Mouse (Mus musculus) ES-E14 (cell line): ENCODE measurements around the gene Tbr1. TPM values are rescaled to one million over a fixed set of nuclear protein-coding genes. Genes with fewer than 3 reads are reported as not detected.

Experiments used
- DNase-seq: peaks from one replicate; pipeline ENCODE4 v3.0.0-alpha.2; 2013; ENCODE audit warnings: low read depth, low spot score
- H3K27ac ChIP-seq: 2 replicates; pipeline ENCODE4 v1.5.1; 2012; ENCODE audit warnings: low read depth, mild to moderate bottlenecking, low read length, moderate library complexity, mixed read lengths; ENCODE audit not compliant: poor library complexity, insufficient read depth, severe bottlenecking
- H3K36me3 ChIP-seq: 2 replicates; pipeline ENCODE4 v1.6.1; 2012; ENCODE audit warnings: mild to moderate bottlenecking, low read length, moderate library complexity, mixed read lengths; ENCODE audit not compliant: control insufficient read depth, poor library complexity, insufficient read depth, severe bottlenecking
- H3K4me1 ChIP-seq, 2 experiments: fragments of 150-350 bp in 1 of 2; sonication (generic) in 1 of 2; 2 replicates each; pipeline ENCODE4 v1.6.1; 2012; ENCODE audit warnings: low read length in 2 of 2, mild to moderate bottlenecking in 1 of 2, mixed read lengths in 1 of 2; ENCODE audit not compliant: control insufficient read depth in 2 of 2, insufficient read depth in 2 of 2, poor library complexity in 1 of 2
- H3K4me3 ChIP-seq, 2 experiments: fragments of 150-350 bp in 1 of 2; sonication (generic) in 1 of 2; 2 replicates each; pipeline ENCODE4 v1.5.1; 2012; ENCODE audit warnings: low read length in 2 of 2, low read depth in 1 of 2, mild to moderate bottlenecking in 1 of 2, mixed read lengths in 1 of 2; ENCODE audit not compliant: insufficient read depth in 1 of 2, poor library complexity in 1 of 2, severe bottlenecking in 1 of 2
- H3K9ac ChIP-seq: 2 replicates; pipeline ENCODE4 v1.6.1; 2012; ENCODE audit warnings: low read depth, mild to moderate bottlenecking, low read length, mixed read lengths; ENCODE audit not compliant: poor library complexity, insufficient read depth, severe bottlenecking
- H3K9me3 ChIP-seq: fragments of 150-350 bp; sonication (generic); 2 replicates; pipeline ENCODE4 v1.6.1; 2012; ENCODE audit warnings: low read depth, mild to moderate bottlenecking, low read length; ENCODE audit not compliant: control insufficient read depth, insufficient read depth
- CHD2 ChIP-seq: IDR thresholded peaks from 2 replicates; pipeline ENCODE4 v1.6.1; 2014; ENCODE audit warnings: mild to moderate bottlenecking, low read depth, low read length, inconsistent platforms
- HCFC1 ChIP-seq: IDR thresholded peaks from 2 replicates; pipeline ENCODE4 v1.6.1; 2012; ENCODE audit warnings: low read length, inconsistent platforms, borderline replicate concordance; ENCODE audit not compliant: insufficient read depth
- MAFK ChIP-seq: IDR thresholded peaks from 2 replicates; pipeline ENCODE4 v1.6.1; 2014; ENCODE audit warnings: mild to moderate bottlenecking, low read depth, low read length, inconsistent platforms; ENCODE audit not compliant: insufficient read depth
- ZC3H11A ChIP-seq: IDR thresholded peaks from 2 replicates; pipeline ENCODE4 v1.6.1; 2012; ENCODE audit warnings: low read depth, mild to moderate bottlenecking, inconsistent platforms, low read length, borderline replicate concordance
- ZNF384 ChIP-seq: IDR thresholded peaks from 2 replicates; pipeline ENCODE4 v1.6.1; 2012; ENCODE audit warnings: low read depth, low read length, inconsistent platforms
- in situ Hi-C, 2 experiments: fragments of 600-800 bp; cut with MboI; formaldehyde crosslinking; loops; one replicate each; pipeline ENCODE4 v1.15.1; 2025; ENCODE audit warnings: low sequenced_read_pairs in 2 of 2, inconsistent platforms in 1 of 2; ENCODE audit not compliant: unreplicated experiment in 2 of 2
- total RNA-seq: library from RNA; depleted of rRNA; stranded (reverse); fragments of 300-350 nt; gene quantifications from 2 replicates; pipeline ENCODE4 v1.2.3, GENCODE M21; 2012

Tbr1 gene
- total RNA-seq, 1 experiment, result 0.80 TPM

DNA sequence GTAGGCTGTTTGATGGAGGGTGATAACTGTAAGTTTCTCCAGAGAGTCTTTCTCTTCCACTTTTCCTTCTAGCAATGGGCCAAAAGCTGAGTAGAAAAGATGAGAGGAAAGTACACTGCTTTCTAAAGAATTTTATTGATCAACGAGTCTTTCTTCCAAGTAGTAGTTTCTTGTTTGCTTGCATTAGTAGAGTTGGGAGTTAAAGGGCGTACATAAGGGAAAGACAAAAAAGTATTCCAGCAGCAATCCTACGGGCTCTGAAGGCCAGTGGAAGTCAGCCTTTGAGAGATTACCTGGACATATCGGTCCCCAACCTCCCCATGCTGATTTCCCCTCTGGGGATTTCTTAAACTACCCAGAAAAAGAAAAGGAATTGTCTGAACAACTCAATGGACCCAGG, 8.0 kb downstream of the Tbr1 start:
- TF ChIP-seq ZNF384 (no peak), MAFK (no peak), CHD2 (no peak), ZC3H11A (no peak), HCFC1 (no peak)
- H3K36me3 ChIP-seq, result no peaks in the 10 kb centered on the region
- no peak for DNase-seq
- no peaks in the 10 kb centered on the region for H3K4me1 ChIP-seq
- no peak overlapping the region for H3K9ac ChIP-seq
- no peaks in the 10 kb centered on the region for H3K9me3 ChIP-seq
- no peak overlapping the region for H3K4me3 ChIP-seq
- H3K27ac ChIP-seq, result no peak overlapping the region
- in situ Hi-C loops, result no loop called here

DNA sequence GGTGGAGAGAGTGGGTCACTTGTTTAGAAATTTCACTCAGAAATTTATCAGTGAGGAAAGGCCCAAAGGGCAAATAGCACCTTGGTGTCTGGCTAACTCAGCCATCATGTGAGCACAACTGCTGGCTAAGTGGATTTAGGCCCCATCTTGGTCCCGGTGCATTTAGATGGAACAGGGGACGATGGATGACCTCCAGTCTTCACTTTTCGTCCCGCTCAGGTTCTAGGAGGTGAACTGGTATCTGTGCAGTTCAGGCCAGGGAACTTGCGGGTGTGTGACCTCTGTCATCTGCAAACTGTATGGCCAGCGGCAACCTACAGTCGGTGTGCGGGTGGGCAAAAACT, 8.4 kb downstream of the Tbr1 start:
- Histone ChIP-seq H3K27ac (no peak overlapping the region), H3K4me1 (no peaks in the 10 kb centered on the region), H3K36me3 (no peaks in the 10 kb centered on the region), H3K9me3 (no peaks in the 10 kb centered on the region), H3K9ac (no peak overlapping the region), H3K4me3 (peak overlapping the region; percentile 19 to 49; a peak in 3 of 4 replicates)
- in situ Hi-C loops, result no loop called here
- no peak for DNase-seq
- TF ChIP-seq MAFK (no peak), ZC3H11A (no peak), CHD2 (no peak)

DNA sequence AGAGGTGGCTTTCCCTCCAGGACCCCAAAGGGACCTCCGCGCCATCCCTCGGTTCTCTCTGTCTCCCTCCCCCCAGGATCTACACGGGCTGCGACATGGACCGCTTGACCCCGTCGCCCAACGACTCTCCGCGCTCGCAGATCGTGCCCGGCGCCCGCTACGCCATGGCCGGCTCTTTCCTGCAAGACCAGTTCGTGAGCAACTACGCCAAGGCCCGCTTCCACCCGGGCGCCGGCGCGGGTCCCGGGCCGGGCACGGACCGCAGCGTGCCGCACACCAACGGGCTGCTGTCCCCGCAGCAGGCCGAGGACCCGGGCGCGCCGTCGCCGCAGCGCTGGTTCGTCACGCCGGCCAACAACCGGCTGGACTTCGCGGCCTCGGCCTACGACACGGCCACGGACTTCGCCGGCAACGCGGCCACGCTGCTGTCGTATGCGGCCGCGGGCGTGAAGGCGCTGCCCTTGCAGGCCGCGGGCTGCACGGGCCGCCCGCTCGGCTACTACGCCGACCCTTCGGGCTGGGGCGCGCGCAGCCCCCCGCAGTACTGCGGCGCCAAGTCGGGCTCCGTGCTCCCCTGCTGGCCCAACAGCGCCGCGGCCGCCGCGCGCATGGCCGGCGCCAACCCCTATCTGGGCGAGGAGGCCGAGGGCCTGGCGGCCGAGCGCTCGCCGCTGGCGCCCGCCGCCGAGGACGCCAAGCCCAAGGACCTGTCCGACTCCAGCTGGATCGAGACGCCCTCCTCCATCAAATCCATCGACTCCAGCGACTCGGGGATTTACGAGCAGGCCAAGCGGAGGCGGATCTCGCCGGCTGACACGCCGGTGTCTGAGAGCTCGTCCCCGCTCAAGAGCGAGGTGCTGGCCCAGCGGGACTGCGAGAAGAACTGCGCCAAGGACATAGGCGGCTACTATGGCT, 9.0 kb downstream of the Tbr1 start:
- no peak for DNase-seq
- H3K36me3 ChIP-seq, result no peaks in the 10 kb centered on the region
- in situ Hi-C loops, result no loop called here
- peak overlapping the region; percentile 49 to 62; a peak in 3 of 4 replicates for H3K4me3 ChIP-seq
- H3K9me3 ChIP-seq, result no peaks in the 10 kb centered on the region
- peak overlapping the region; percentile 3; the same call in 1 of the 2 replicates for H3K9ac ChIP-seq
- H3K4me1 ChIP-seq, result no peaks in the 10 kb centered on the region
- H3K27ac ChIP-seq, result no peak overlapping the region
- no peak for TF ChIP-seq ZNF384
- TF ChIP-seq HCFC1, result no peak
- TF ChIP-seq CHD2, result no peak
- no peak for TF ChIP-seq MAFK
- no peak for TF ChIP-seq ZC3H11A

DNA sequence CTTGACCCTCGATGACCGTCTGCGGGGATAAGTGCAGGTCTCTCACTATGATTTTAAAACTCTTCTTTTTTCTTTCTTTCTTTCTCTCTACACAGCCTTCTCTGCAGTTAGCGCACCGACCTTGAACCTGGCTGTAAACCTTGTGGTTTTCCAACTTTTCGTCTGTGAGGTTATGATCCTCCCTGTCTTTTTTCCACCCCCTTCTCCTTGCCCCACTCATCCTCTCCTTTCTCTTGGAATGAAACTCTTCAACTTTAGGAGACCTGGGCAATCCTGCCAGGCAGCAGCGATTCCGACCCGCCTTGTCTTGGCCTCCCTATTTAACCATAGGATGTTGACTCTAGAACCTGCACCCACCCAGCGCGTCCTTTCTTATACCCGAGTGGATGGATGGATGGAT, 9.8 kb downstream of the Tbr1 start:
- Histone ChIP-seq H3K9me3 (no peaks in the 10 kb centered on the region), H3K9ac (no peak overlapping the region), H3K27ac (no peak overlapping the region), H3K4me3 (peak overlapping the region in 1 of 2 experiments; percentile 49; a peak in 2 of 4 replicates), H3K4me1 (no peaks in the 10 kb centered on the region), H3K36me3 (no peaks in the 10 kb centered on the region)
- in situ Hi-C loops, result no loop called here
- DNase-seq, result no peak
- TF ChIP-seq MAFK (no peak), HCFC1 (no peak), CHD2 (no peak)

DNA sequence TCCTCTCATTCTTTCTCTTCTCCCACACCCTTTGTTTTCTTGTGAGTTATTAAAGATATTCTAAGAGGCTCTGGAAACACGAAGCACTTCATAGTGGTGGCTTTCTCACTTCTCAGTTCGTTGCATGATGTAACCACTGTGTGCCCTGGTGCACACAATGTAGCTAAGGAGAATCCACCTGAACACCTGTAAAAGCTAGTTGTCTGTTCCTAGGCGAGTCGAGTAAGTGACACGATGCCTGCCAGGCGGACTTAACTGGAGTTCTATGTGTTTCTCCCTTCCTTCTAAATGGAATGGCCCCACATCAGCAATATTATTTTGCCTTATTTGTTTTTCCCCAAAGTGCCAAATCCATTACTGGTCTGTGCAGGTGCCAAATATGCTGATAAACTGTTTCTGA, 10.4 kb downstream of the Tbr1 start:
- no peak for TF ChIP-seq ZNF384
- TF ChIP-seq CHD2, result no peak
- TF ChIP-seq MAFK, result no peak
- no peak for TF ChIP-seq HCFC1
- TF ChIP-seq ZC3H11A, result no peak
- no peak overlapping the region for H3K4me3 ChIP-seq
- in situ Hi-C loops, result no loop called here
- no peak for DNase-seq
- H3K27ac ChIP-seq, result no peak overlapping the region
- no peaks in the 10 kb centered on the region for H3K9me3 ChIP-seq
- H3K4me1 ChIP-seq, result no peaks in the 10 kb centered on the region
- H3K36me3 ChIP-seq, result no peaks in the 10 kb centered on the region
- no peak overlapping the region for H3K9ac ChIP-seq
